Mouse (Mus musculus): Measurements from ENCODE around the gene Hspa5.
"Not testable (repeated sequence)": the region's sequence is repeated elsewhere in the genome, so short reads cannot be mapped to it uniquely, and the experiment has no call there.

Hspa5 gene

DNA sequence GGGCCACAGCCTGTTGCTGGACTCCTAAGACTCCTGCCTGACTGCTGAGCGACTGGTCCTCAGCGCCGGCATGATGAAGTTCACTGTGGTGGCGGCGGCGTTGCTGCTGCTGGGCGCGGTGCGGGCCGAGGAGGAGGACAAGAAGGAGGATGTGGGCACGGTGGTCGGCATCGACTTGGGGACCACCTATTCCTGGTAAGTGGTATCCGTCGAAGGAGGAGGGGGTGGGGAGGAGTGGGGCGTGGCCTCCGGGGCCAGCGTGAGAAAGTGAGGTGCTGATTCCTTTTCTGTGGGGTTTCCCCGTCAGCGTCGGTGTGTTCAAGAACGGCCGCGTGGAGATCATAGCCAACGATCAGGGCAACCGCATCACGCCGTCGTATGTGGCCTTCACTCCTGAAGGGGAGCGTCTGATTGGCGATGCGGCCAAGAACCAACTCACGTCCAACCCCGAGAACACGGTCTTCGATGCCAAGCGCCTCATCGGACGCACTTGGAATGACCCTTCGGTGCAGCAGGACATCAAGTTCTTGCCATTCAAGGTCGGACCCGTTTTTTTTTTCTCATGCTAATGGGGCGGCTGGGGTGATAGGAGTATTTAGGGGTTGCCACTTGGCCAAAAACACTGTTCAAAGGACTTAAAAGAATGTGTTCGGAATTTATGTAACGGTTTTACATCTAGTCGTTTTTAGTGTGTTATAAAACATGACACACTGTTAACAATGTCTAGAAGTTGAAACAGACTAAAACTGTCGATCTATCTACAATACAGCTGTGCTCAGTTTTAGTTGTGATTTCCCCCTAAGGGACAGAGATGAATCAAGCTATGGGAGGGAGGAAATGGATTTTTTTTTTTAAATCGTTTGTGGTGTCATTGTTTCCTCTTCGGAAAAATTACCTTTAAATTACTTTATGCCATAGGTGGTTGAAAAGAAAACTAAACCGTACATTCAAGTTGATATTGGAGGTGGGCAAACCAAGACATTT is 774 bp downstream of the Hspa5 start:
- no peak for DNase-seq

DNA sequence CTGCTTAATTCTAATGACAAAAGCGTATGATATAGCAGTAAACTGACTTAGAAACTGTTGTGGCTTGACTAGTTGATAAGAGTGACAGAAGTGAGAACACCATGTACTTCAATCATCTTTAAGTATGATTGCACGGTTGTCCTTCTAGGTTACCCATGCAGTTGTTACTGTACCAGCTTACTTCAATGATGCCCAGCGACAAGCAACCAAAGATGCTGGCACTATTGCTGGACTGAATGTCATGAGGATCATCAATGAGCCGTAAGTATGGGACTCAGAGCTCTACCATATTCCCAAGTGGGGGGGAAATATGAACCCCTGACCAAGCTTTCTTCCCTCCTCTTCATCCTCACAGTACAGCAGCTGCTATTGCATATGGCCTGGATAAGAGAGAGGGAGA is 1.9 kb downstream of the Hspa5 start:
- no peak for DNase-seq

DNA sequence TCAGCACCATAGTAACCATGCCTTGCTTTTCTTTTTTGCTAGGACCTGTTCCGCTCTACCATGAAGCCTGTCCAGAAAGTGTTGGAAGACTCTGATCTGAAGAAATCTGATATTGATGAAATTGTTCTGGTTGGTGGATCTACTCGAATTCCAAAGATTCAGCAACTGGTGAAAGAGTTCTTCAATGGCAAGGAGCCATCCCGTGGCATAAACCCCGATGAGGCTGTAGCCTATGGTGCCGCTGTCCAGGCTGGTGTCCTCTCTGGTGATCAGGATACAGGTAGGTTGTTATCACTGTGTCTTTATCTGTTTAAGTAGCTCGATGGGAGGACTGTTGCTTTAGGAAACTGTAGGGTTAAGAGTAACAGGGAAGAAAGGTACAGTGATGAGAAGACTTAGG is 2.7 kb downstream of the Hspa5 start:
- DNase-seq, result no peak

DNA sequence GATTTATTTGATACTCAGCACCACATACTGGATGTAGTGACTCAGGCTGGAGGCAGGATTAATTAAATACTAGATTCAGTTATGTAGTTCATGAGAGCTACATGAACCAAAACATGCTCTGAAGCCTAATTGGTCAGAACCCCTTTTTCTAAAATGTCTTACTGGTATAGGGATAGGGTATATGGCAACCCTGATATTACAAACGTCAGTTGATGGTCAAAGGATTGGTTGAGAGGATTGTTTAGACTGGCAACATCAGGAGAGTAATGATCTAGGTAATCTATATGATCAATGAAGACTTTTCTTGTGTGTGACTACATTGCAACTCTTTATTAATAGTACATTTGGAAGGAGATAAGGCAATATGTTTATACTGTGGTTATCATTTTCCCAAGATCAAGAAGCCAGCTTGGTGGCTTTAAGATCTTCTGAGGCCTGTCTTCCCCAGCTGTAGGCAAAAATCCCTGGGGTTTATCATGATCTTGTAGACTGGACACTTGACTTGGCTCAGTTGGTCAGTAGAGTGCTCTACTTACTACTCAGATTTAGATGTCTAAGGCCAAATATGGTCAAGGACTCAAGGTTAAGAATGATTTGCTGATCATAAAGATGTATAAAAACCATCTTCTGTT is 5.6 kb downstream of the Hspa5 start:
- no peak for DNase-seq

DNA sequence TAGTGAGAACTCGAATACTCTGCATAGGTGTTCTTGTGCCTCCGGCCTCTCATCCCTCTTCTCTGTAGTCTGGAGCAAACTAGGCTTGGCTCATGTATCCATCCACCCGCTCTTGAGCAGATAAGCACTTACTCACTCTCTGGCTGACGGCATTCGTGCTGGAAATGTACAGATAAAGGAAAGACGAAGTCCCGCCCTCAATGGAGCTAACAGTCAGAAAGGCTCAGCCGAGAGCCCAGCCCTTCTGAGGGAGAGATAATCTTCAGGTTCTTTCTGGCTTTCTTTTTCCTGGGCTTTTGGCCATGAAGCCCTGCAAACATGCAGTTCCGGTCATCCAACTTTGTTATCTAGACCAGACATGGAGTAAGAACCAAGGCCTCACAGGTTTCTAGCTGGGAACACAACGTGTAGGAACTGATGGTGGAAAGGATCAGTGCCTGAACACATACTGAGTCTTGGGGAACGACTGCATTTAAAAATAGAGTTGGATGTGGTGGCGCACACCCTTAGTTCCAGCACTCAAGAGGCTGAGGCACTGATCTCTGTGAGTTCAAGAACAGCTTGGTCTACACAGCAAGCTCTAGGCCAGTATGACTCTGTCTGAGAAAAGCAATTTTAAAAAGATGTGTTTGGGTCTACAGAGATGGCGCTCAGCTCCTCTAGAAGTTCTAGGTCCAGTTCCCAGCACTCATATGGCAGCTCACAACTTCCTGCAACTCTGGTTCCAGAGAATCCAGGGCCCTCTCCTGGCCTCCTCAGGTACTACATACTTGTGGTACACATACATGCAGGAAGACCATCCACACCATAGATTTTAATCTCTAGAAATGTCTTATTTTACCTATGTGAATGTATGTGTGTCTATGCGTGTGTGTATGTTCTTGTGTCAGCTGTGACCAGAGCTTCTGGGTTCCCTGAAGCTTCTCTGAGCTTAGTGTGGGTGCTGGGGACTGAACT is 11.6 kb downstream of the Hspa5 start:
- no peak for DNase-seq

DNA sequence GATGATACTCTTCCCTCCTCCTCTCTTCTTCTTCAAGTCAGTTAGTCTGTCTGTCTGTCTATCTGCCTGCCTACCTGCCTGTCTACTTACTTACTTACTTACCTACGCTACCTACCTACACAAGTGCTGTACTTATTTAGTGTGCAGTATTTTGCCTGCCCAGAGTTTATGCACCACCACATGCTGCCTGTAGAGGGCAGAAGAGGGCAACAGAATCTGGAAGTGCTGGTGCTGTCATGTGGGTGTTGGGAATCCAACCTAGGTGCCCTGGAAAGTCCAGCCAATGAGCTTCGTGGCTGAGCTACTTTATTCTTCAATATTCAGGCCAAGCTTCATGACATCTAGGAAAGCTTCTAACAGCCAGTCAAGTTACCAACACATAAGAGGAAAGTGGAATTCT is 12.3 kb downstream of the Hspa5 start:
- DNase-seq, result no peak

DNA sequence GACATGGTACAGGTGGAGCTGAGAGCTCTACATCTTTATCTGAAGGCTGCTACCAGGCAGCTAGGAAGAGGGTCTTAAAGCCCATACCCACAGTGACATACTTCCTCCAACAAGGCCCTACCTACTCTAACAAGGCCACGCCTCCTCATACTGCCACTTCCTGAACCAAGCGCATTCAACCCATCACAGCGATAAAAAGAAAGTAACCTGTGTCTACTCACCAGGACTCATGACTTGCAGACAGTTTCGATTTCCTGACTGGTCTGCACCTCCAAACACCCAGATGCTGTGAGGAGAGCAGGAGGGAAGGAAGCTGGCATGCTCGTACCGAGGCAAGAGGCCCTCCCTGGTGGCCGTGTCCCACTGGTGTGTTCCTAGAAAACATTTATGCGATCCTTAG is 18.5 kb downstream of the Hspa5 start:
- no peak for DNase-seq

DNA sequence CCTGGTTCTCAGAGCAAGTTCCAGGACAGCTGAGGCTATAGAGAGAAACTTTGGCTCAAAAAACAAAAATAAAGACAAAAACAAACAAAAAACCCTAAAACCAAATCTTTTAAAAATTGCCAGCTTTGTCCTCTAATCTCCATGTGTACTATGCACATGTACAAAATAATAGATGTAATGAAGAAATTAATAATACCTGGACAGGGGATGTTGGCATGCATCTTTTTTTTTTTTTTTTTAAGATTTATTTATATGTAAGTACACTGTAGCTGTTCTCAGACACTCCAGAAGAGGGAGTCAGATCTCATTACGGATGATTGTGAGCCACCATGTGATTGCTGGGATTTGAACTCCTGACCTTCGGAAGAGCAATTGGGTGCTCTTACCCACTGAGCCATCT is 20.8 kb downstream of the Hspa5 start:
- not testable (repeated sequence) for DNase-seq

DNA sequence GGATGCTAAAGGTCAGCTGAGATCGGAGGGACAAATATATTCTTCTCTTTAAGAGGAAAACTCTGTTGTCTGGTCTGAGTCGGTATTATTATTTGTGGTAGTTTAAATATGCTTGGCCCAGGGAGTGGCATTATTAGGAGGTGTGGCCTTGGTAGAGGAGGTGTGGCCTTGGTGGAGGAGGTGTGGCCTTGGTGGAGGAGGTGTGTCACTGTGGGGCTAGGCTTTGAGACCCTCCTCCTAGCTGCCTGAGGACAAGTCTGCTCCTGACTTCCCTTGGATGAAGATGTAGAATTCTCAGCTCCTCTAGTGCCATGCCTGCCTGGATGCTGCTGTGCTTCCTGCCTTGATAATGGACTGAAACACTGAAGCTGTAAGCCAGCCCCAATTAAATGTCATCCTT is 22.7 kb downstream of the Hspa5 start:
- DNase-seq, result no peak

DNA sequence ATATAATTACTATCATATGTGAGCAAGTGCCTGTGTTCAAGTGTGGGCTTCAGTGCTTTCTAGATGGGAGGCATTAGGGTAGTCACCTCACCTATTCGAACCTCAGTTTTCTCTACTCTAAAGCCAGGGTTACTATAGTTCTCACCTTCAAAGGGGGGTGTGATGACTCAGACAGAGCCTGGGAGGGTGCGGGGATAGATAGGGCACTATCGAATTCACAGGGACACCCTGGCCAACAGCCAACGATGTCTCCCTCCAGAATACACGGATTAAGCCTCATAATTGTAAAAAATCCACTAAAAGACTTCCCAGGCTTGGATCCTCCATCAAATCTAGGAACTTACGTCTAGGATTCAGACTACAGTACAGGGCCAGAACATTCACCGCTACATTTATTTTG is 23.7 kb downstream of the Hspa5 start:
- no peak for DNase-seq

DNA sequence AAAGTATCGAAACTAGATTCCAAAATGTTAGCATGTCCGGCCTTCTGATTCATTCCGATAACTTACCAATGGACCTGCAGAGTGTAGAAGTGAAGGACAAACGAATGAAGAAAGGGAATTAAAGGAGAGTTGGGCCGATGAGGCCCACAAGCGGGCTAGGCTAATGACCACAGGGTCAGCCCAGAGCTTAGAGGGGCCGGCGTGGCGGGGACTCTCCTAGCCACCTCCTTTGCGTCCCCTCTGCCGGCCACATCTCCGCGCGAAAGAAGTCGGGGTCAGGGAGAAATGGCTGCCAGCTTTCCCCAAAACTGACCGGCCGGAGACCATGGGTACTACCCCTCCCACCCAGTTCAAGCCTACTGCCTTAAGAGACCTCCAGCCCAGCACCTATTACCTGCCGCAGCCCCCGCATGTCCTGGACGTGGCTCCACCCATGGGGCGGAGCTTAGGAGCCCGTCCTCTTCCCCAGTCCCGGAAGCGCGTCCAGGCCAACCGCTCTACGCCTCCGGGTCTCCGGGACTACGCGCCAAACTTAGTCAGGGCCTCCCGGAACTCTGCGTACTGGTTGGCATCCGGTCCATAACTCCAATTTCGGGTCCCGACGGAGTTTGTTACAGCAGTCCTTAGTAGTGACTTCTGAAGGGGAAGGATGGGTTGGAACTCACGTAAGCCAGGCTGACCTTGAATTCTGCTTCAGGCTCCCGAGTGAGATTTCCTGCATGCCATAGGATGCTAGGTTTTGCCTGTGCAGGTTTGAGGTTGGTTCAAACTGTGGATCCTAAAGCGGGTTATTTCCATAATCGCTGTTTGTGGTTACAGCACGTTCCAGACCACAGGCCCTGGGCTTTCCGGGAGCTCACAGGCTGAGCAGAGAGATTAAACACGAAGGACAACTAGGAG is 27.8 kb downstream of the Hspa5 start, which contains the start of gene Rabepk:
Gene Rabepk (minus strand): TSS at position 556 of the 900 bp plus-strand sequence.
- peak; percentile 60 for DNase-seq

DNA sequence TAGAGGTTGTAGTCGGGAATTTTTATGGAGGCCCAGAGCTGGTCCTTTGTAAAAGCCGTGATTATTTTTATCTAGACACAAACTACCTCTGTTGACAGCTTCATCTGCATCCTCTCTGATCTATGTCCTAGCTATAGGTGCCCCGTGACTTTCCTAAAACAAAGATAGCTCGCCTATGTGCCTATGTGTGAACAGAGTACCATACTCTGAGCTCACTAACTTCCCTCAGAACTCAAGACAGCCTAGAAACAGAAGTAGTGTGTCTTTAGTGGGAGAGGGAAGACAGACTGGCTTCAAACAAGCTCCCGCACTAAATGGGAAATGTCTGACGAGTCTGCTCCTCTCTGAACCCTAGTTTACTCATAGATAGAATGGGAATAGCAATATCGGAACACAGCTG is 28.6 kb downstream of the Hspa5 start:
- DNase-seq, result no peak

DNA sequence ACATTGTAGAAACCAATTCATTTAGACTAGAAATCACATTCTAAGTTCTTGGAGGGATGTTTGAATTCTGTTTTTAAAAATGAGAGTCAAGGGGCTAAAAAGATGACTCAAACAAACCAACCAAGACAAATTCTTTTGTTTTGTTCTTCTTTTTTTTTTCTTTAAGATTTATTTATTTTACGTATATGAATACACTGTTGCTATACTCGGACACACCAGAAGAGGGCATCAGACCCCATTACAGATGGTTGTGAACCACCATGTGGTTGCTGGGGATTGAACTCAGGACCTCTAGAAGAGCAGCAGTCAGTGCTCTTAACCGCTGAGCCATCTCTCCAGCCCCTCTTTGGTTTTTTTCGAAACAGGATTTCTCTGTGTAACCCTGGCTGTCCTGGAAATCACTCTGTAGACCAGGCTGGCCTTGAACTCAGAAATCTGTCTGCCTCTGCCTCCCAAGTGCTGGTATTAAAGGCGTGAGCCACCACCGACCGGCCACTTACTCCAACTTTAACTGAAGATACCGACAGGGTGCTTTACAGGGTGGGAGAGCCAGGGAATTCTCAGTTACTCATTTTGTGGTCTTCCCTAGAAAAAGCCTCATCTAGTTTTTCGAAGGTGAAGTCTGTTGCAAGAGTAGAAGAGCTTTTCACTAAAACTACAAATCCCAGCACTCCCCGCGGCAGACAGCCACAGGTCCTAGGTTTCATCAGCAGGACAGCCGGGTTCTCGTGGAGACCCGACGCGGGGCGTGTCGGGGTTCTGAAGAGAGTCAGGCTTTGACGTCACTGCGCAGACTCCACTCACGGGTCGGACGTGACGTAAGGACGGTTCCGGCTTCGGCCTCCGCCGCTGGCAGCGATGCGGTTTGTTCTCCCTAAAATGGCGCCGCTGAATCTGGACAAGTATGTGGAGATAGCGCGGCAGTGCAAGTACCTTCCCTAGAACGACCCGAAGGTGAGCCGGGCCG is 30.0 kb downstream of the Hspa5 start:
- peak; percentile 94 for DNase-seq

DNA sequence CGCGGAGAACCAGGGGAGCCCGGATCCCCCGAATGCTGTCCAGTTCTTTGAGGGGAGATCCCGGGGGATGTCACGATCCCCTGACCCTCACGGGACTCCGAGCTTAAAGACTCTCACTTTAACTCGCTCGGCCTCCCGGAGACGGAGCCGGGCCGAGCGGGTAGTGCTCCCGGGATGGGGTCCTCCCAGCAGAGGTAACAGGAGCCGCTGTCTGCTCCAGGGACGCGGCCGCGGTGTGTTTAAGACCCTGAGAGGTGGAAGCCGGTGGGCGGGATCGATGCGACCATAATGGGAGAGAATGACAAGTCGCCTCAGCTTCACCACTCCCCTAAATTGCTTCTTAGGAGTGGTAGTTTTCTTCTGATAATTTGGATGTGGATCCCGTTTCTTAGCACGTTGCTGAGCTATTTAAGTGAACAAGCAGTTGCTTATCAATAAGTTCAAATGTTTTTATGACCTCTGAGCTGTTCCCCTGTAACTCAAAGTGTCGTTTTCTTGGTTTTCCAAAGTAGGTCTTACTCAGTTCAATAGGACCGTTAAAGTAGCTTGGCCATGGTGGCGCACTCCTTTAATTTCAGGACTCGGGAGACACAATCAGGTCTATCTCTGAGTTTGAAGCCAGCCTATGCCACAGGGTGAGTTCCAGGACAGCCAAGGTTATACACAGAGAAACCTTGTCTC is 30.9 kb downstream of the Hspa5 start:
- peak; percentile 31 for DNase-seq

DNA sequence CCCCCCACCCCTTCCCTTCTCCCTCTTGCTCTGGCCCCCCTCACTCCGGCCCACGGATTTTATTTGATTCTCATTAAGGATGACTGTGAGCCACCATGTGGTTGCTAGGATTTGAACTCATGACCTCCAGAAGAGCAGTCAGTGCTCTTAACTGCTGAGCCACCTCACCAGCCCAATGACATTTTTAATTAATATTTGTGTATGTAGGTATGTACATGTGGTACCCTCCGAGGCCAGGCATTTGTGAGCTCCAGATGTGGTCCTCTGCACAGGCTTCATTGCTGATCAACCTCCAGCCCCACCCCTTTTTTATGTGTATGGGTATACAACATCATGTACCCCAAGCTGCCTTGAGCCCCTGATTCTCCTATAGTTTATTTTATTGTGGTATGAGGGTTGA is 32.0 kb downstream of the Hspa5 start:
- no peak for DNase-seq

DNA sequence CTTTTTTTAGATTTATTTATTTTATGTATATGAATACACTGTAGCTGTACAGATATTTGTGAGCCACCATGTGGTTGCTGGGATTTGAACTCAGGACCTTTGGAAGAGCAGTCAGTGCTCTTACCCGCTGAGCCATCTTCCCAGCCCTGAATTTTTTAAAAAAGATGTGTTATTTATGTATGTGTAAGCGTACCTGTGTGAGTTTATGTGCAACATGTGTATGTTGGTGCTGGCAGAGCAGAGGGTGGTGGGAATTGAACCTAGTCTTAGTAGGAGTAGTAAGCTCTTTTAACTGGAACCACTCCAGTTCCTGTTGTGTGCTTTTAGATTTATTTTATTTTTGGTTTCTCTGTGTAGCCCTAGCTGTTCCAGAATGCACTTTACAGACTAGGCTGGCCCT is 32.4 kb downstream of the Hspa5 start:
- DNase-seq, result no peak

DNA sequence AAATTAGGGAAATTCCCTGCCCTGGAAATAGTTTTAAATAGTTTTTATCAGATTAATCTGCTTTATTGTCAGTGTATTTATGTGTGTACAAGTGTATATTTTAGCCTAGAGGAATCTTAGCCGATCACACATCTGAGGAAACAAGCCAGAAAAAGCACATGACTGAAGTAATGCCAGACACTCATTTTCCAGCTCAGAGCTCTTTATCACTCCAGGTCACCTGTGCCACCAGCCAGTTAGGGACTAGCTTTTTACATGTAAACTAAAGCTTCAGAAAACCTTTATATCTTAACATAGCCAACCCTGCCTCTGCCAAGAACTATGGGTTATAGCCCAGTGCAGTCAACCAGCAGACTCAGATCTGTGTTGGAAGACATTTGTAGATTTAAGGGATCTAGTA is 33.0 kb downstream of the Hspa5 start:
- no peak for DNase-seq

DNA sequence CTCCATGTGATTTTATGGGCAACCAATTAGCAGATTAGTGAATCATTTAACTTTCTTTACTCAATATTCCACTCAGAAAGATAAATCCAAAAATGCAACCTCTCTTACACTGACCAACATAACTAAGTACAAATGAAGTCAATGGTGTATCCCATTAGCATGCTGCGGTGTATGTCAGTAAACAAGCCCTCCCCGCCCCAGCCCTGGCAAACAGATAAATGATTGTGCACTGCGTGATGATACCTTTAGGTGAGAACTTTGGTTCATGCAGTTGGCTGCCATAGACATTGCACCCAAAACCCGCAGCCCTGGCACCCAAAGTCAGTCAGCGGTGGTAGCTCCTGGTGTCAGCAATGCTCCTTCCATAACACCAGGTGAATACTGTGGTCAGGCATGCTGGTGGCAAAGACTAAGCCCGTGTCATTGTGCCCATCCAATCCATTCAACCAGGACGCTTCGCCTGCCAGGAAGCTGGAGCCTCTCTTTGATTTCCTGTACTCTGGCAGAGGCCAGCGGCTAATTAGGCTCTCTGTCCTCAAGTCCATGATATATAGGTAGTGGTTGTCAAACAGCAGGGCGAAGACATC is 33.7 kb downstream of the Hspa5 start:
- no peak for DNase-seq

DNA sequence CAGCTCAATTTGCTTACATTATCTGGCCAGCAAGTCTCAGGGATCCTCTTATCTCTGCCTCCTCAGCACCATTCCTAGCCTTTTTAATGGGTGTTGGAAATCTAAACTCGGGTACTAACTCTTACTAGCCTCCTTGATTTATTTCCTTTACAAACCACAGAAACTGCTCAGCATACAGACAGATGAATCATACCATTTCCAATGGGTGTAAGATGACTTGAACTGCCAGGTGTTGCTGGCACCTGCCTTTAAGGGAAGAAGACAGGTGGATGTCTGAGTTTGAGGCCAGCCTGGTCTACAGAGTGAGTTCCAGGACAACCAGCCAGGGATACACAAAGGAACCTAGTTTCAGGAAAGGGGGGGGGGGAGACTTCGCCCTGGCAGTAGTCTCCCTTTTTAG is 36.3 kb downstream of the Hspa5 start:
- no peak for DNase-seq

DNA sequence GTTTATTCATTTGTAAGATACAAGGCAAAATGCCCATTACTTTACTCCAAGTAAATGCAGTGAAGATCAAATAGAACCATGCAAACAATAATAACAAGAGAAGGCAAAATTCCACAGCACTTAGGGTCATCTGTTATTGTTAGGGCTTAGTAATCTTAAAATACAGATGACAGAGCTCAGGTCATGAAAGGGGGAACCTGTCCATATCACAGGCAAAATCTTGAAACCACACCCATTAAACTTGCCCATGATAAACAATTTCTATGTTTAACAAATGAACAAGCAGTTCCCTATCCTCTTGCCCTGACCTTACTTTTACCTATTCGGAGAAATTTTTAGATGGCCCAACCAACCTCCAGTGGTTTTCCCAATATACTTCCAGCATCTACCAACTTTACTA is 37.8 kb downstream of the Hspa5 start:
- no peak for DNase-seq
